Mouse (Mus musculus) ES-E14 (cell line): ENCODE results near the gene Rpsa.

Source experiments
- HCFC1 ChIP-seq: IDR thresholded peaks from 2 replicates; pipeline ENCODE4 v1.6.1; 2012; ENCODE audit warnings: low read length, inconsistent platforms, borderline replicate concordance; ENCODE audit not compliant: insufficient read depth
- ZC3H11A ChIP-seq: IDR thresholded peaks from 2 replicates; pipeline ENCODE4 v1.6.1; 2012; ENCODE audit warnings: low read depth, mild to moderate bottlenecking, inconsistent platforms, low read length, borderline replicate concordance

GRCm38 (mm10) chr9:120135454-120135853, 8.0 kb downstream of the Rpsa start:
- no peak for TF ChIP-seq ZC3H11A
- no peak for TF ChIP-seq HCFC1
